Comparison of ENCODE assay signal across 8 mouse cellular contexts in genomic region chr2:181592231-181593041, GRCm38 (mm10). TPM values are rescaled to one million over a fixed set of nuclear protein-coding genes. Genes with fewer than 3 reads are reported as not detected.
A peak's percentile ranks its signal among the peaks of the same experiment; 100 is the strongest.
DNase-seq lines count a peak whose midpoint lies in the region; ATAC-seq lines count a peak whose summit lies in the region.

TSS of gene Zfp512b (minus strand) at chr2:181592803.

- H3K9ac ChIP-seq in hindbrain, embryonic 16.5 days (ENCODE audit: low read depth, low read length), result peak within 1 kb of the TSS; percentile 95

- peak within 1 kb of the TSS; percentile 74 for H3K4me2 ChIP-seq in hindbrain, embryonic 16.5 days (ENCODE audit: low read length)

- peak; percentile 86 for DNase-seq in ZHBTc4 (ENCODE audit: low read depth, low spot score)
- peak; percentile 88 to 89 for DNase-seq in cerebellum, postnatal 14 days
- DNase-seq in gastrocnemius, adult 8-10 months (ENCODE audit: low spot score in 2 of 2), result peak; percentile 44 to 60
- peak in 1 of 2 experiments; percentile 87 for DNase-seq in left cerebral cortex, postnatal 10 days (ENCODE audit: extremely low spot score in 1 of 2, low spot score in 2 of 2)
- DNase-seq in right cerebral cortex, postnatal 25 days, result peak; percentile 82

- H3K36me3 ChIP-seq in hindbrain, embryonic 16.5 days (ENCODE audit: control insufficient read depth, insufficient read depth, low read length), result peaks cover 29% of the 10 kb centered on the region

- peaks cover 24% of the 10 kb centered on the region for H3K4me1 ChIP-seq in hindbrain, embryonic 16.5 days (ENCODE audit: control insufficient read depth, insufficient read depth, low read depth, low read length)

- peak; percentile 86 for ATAC-seq in hindbrain, embryonic 16.5 days
- ATAC-seq in megakaryocyte, adult 5-6 weeks (ENCODE audit: poor library complexity, severe bottlenecking), result peak; percentile 52
- ATAC-seq in erythroid progenitor cell, adult 5-6 weeks (replicated peaks; ENCODE audit: low FRiP score, poor library complexity, severe bottlenecking), result no peak

- WGBS in hindbrain, embryonic 16.5 days, result under 1% methylated on average over 64 of the region's 97 CpGs

- H3K27me3 ChIP-seq in hindbrain, embryonic 16.5 days (replicated peaks; ENCODE audit: control insufficient read depth, insufficient read depth, low read length), result no peaks in the 10 kb centered on the region

- H3K4me3 ChIP-seq in hindbrain, embryonic 16.5 days (ENCODE audit: low read length), result peak within 1 kb of the TSS; percentile 93

- intact Hi-C loops in left cerebral cortex, postnatal 10 days (cut with DNase I), result no loop called here

- no peaks in the 10 kb centered on the region for H3K9me3 ChIP-seq in hindbrain, embryonic 16.5 days (ENCODE audit: control insufficient read depth, low read length)

- peak within 1 kb of the TSS; percentile 96 for H3K27ac ChIP-seq in hindbrain, embryonic 16.5 days (ENCODE audit: low read depth, low read length)

RNA-seq across cellular contexts. Expression of gene Zfp512b, which starts in this region (rescaled TPM):
- 10 to 100 TPM; 15.4 to 21.2 (median 19.3) TPM for total RNA-seq in gastrocnemius, adult 8-10 months (2022)
- 44.9 and 65.1 TPM in 2 replicates for polyA plus RNA-seq in hindbrain, embryonic 16.5 days (2015; fragmentation: Nextera tagmentation; extraction: Ambion mirVana)
- 100 to 1,000 TPM; 139 to 152 TPM for total RNA-seq in left cerebral cortex, postnatal 10 days (2021)
- total RNA-seq in megakaryocyte, adult 5-6 weeks (2015), result 3.6 and 4.7 TPM in 2 replicates
- total RNA-seq in megakaryocyte, adult 5-6 weeks (2017), result 8.1 and 9.9 TPM in 2 replicates
- 2.5 and 14.8 TPM in 2 replicates for total RNA-seq in erythroid progenitor cell, adult 5-6 weeks (2015; ENCODE audit: low replicate concordance)
- total RNA-seq in erythroid progenitor cell, adult 5-6 weeks (2017; ENCODE audit: low replicate concordance), result 0.39 and 4.2 TPM in 2 replicates

Comparison
In these comparisons a context has a peak if more than half of its experiments do, and no peak if none do; other contexts are left out.
1. RNA of gene Zfp512b (total RNA-seq): 139 to 152 TPM in left cerebral cortex, postnatal 10 days; 15.4 to 21.2 TPM in gastrocnemius, adult 8-10 months, 3.6 to 9.9 TPM in megakaryocyte, adult 5-6 weeks and 0.39 to 14.8 TPM in erythroid progenitor cell, adult 5-6 weeks; every median in the first group is over 4 times any median in the second.